Mouse (Mus musculus) C2C12 (cell line): Measurements from ENCODE around the gene Cbx3.

Experiments used
- CEBPB ChIP-seq: IDR thresholded peaks from one replicate; pipeline ENCODE4 v1.6.1; 2011; ENCODE audit warnings: low read depth, mild to moderate bottlenecking, control low read depth, moderate library complexity
- CTCF ChIP-seq: IDR thresholded peaks from one replicate; pipeline ENCODE4 v1.5.1; 2011; ENCODE audit not compliant: control insufficient read depth, insufficient read depth, insufficient read length
- FOSL1 ChIP-seq: IDR thresholded peaks from one replicate; pipeline ENCODE4 v1.8.0; 2011; ENCODE audit warnings: mild to moderate bottlenecking, low read length; ENCODE audit not compliant: poor library complexity, insufficient read depth, severe bottlenecking
- MAX ChIP-seq: IDR thresholded peaks from one replicate; pipeline ENCODE4 v1.6.1; 2011; ENCODE audit warnings: mild to moderate bottlenecking, control low read depth
- MYOD1 ChIP-seq: IDR thresholded peaks from one replicate; pipeline ENCODE4 v1.6.1; 2011; ENCODE audit warnings: low read depth; ENCODE audit not compliant: control insufficient read depth, insufficient read length
- MYOG ChIP-seq: IDR thresholded peaks from one replicate; pipeline ENCODE4 v1.6.1; 2011; ENCODE audit not compliant: control insufficient read depth, insufficient read length; ENCODE audit errors: extremely low read depth
- USF1 ChIP-seq: IDR thresholded peaks from one replicate; pipeline ENCODE4 v1.6.1; 2011; ENCODE audit warnings: low read depth, mild to moderate bottlenecking, control low read depth, moderate library complexity

DNA sequence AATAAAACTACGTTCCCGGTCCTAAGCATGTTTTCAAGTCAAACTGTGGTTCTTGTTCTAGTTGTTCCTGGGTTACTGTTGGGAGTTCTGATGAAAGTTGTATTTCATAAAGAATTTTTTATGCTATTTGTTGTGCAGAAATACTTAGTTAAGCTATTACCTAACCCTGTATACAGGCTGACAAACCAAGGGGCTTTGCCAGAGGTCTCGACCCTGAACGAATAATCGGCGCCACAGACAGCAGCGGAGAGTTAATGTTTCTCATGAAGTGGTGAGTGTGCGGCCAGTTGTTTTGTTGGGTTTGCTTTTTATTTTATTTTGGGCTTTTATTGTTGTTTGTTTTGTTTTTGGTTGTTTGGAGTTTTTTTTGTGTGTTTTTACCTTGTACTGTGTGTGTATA lies 11.4 kb downstream of the Cbx3 start:
- TF ChIP-seq CTCF, result no peak
- TF ChIP-seq MYOG, result no peak
- no peak for TF ChIP-seq CEBPB
- no peak for TF ChIP-seq USF1
- no peak for TF ChIP-seq MAX
- TF ChIP-seq FOSL1, result no peak
- no peak for TF ChIP-seq MYOD1
